Mouse (Mus musculus): ENCODE data around the gene Lats2.

Gene Lats2

DNA sequence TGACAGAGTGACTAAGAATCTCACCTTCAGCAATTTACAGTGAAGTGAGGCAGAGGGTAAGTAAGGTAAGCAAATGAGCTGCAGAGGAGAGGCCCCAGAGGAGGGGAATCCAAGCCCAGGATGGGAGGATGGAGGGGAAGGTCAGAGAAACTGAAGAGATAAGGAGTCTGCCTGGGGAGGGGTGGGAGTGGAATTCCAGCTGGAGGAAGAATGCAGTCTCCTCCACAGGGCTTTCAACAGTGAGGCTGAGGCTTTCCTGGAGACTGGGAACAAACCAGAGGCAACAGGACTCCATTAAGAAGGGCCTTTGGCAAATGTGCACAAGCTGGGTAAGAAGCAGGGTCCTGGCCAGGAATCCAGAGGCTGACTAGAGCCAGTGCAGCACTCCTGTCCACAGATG is 21.1 kb downstream of the Lats2 start:
- no peak for DNase-seq (ENCODE audit: low spot score in 2 of 2)

DNA sequence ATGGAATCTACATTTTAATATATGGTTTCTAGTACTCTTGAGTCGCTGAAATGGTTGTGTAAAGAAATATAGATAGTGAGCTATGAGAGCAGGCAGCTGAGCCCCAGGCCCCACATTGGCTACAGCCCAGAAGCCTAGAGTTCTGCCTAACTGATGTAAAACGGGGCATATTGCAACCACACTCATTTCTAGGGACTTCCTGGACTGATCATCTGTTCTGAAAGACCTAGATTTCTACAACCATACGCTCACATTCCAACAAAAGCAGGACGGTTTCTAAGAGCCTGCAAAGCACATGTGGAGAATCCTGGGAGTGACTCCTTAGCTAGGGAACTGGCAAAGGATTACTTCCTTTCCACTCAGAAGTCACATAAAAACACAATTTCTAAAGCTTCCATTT is 22.0 kb downstream of the Lats2 start:
- DNase-seq (ENCODE audit: low spot score in 2 of 2), result no peak

DNA sequence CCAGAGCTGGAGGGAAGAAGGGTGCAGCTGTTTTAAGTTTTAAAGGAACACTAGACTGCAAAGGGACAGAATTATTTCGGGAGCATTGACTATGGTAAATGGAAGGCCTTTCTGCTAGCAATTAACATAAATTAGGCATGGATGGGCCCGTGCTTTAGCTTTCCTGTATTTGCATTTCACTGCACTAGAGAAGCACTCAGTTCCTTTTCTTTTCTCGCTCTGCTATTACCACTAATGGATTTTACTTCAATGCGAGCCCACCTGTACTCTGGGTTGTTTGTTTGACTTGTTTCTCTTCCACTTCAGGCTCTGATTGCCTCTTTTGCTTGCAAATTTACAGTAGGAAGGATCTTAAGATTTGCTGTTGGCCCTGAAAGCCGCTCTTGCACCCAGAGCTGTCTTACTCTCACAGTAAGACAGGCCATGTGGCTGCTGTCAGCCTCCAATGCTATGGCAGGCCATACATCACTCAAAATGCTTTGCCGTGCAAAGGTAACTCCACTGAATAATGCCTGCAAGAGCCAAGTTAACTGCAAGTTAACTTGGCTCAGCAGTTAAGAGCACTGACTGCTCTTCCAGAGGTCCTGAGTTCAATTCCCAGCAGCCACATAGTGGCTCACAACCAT is 25.4 kb downstream of the Lats2 start:
- no peak for DNase-seq (ENCODE audit: low spot score in 2 of 2)

- DNase-seq (ENCODE audit: low spot score in 2 of 2), result no peak
Observed at GRCm38 (mm10) chr14:57730527-57730926, 27.7 kb downstream of the Lats2 start.

DNA sequence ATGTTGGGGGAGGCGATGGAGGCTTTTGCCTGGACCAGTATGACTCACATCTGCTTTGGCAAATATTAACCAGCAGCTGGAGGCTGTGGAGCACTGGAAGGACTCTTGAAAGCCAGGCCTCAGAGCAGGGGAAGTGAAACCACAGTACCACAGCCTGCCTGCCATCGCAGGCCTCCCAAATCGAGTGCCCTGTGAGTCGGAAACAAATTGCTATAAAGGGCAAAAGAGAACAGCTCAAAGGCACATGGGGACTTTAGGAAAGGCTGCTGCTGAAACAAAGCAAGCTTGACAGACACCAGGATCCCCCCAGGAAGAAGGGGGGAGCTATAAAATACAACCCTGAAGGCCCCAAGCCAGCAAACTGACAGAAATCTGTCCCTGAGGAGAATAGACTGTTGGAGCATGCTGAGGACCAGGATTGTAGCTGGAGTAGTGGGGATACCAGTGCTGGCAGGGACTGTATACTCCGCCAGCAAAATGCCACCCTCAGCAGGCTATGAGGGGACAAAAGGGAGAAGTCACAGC is 28.2 kb downstream of the Lats2 start:
- DNase-seq (ENCODE audit: low spot score in 2 of 2), result no peak

DNA sequence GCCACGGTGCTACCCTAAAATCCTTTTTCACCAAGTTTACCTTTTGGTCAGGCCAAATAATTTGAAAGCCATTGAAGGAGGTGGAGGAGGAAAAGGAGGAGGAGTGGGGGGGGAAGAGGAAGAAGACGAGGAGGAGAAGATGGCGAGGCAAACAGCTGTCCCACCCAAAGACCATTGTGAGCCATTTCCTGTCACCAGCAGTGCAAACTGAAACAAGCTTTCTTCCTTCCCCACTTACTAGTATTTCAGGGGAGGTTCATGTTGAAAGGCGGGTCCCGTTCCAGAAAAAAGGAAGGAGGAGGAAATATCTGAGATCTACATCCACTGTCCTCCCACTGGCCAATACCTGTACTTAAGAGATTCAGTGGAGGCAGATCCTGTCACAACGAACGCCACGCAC is 28.8 kb downstream of the Lats2 start:
- no peak for DNase-seq (ENCODE audit: low spot score in 2 of 2)

- no peak for DNase-seq (ENCODE audit: low spot score in 2 of 2)
Observed at GRCm38 (mm10) chr14:57726172-57726571, 32.0 kb downstream of the Lats2 start.

DNA sequence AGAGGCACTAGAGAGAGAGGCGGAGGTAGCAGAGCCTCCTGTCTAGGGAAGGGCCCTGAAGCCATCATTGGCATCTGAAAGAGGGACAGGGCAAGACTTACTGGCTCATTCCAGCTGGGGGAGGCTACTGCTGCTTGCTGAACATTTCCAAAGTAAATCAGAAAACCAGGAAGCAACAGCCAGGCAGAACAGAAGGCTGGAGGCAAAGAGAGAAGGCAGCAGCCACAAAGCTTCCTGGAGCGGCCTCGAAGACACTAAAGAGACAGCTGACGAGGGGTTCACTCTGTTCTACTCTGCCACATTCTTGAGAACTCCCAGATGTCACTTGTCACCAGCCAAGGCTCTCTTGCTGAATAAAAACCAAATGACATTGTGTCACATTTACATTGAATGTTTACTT is 33.7 kb downstream of the Lats2 start:
- DNase-seq (ENCODE audit: low spot score in 2 of 2), result no peak

DNA sequence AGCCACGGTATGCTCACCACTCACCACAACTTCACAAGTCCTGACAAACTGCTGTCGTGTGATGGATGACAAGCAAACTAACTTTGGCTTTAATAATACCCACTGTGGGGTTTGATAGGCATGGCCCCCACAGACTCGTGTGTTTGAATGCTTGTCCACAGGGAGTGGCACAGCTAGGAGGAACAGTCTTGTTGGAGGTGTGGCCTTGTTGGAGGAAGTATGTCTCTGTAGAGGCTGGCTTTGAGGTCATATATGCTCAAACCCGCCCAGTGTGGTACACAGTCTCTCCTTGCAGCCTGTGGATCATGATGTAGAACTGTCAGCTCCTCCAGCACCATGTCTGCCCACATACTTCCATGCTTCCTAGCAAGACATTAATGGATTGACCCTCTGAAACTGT is 39.9 kb downstream of the Lats2 start:
- DNase-seq (ENCODE audit: low spot score in 2 of 2), result no peak

DNA sequence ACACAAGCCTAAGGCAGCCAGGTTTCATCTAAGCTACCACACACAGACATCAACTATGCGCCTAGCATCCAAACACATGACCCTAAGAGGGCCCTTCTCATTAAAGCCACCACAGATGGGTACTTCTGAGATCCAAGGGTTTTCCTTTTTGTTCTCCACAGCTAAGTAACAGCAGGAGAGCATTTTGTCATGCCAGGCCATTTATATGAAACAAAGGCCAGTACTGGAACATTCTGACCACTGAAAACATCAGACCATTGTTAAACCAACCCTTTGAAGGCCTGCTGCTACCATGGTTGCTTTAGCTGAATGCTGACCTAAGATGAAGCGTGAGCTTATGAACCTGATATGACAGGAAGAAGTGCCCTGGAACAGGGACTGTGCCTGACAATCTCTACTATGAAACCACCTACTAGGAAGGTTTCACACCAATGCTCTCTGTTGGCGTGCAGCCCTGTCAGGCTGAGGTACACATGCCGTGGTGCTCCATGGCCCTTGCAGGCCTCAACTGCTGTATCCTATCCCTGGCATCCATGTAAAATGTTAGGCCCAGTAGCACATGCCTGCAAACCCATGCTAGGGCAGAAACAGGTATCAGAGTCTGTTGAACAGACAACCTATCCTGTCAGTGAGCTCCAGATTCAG is 41.5 kb downstream of the Lats2 start:
- no peak for DNase-seq (ENCODE audit: low spot score in 2 of 2)

- no peak for DNase-seq (ENCODE audit: low spot score in 2 of 2)
Observed at GRCm38 (mm10) chr14:57712884-57713283, 45.3 kb downstream of the Lats2 start.

DNA sequence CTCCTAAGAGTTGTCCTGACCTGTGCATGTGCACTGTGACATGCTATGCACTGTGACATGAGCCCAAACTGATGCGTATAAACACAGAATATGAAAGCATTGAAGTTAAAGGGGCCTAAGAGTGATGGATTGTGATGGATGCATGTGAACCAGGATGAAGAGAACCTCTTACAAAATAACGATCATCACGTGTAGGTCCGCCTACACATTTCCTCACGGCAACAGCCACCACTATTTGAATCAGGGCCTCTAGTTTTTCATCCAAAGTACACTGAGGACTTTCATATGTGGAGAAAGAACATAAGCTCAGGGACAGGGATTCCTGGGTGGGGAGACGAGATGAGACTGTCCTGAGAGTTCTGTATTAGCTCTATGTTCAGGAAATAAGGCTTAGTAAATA is 47.1 kb downstream of the Lats2 start:
- no peak for DNase-seq (ENCODE audit: low spot score in 2 of 2)

GRCm38 (mm10) chr14:57709171-57709570 is 49.0 kb downstream of the Lats2 start:
- DNase-seq (ENCODE audit: low spot score in 2 of 2), result no peak

- no peak for DNase-seq (ENCODE audit: low spot score in 2 of 2)
Observed at GRCm38 (mm10) chr14:57708580-57708979, 49.6 kb downstream of the Lats2 start.

DNA sequence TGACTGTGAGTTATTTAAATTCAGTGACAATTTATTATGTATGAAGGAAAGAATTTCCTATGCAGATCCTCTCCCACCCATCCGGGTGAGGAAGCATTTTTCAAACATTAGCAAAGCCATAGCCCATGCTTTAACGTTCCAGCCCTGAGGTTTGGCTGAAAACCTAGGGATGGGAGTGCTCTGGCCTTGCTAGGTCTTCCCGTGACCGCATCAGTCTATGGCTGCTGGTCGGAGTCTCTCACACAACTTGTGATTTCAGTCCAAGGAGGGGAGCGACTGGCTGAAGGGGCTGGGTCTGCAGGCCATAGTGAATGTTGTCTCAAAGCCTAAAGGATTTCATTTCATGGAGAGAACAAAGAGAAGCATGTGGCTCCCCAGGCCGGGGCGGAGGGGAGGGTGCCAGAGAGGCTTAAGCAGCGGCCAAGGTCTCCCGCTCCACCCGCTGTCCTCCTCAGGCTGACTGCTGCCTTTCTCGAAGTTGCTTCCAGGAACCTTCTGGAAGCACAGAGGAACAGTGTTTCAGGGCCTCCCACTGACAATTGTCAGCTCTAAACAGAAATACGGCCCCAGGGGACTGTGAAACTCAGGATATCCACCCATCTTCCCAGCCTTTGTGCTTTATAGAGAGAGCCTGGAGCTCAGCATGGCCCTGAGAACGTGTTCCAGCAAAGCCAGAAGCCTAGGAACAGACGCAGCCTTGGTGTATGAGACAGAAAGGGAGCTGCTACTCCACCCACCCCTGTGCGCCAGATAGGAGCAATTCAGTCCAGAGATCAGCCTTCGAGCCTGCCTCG is 50.9 kb downstream of the Lats2 start:
- no peak for DNase-seq (ENCODE audit: low spot score in 2 of 2)

GRCm38 (mm10) chr14:57706760-57707099 is 51.5 kb downstream of the Lats2 start:
- DNase-seq (ENCODE audit: low spot score in 2 of 2), result peak in 1 of 2 experiments; percentile 35

DNA sequence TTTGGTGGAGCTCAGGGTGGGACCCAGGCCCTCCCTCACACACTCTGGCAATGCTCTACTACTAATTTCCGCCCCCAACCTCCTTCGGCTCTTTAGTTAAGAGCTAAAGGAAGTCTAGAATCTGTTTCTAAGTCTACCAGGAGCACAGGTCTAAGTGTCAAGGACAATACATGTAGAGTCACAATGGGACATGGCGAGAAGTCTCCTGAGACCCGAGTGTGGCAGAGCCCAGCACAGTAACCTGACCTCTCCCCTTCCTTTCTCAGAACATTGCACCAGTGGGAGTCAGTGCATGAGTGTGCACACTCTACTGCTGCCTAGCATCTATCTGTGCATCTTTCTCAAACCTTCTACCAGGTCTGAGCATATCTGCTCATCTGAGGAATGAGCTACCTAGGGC is 52.4 kb downstream of the Lats2 start:
- DNase-seq (ENCODE audit: low spot score in 2 of 2), result no peak

DNA sequence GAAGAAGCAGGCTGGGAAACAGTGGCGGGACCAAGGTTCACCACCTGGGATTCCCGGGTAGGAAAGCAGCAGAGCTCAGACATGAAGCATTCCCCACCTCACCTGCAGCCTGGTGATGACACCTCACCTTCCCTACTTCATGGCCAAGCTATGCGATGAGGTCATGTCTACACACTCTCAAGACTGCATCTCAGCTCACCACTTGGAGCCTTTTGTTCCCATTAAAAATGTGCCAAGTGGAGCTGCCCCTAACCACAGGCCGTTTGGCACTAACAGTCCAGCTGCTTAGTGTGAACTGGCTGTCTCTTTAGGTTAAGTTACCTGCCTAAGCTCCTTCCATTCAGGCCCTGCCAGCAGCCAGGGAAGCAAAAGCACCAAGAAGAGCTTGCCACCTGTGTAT is 53.1 kb downstream of the Lats2 start:
- no peak for DNase-seq (ENCODE audit: low spot score in 2 of 2)

- no peak for DNase-seq (ENCODE audit: low spot score in 2 of 2)
Observed at GRCm38 (mm10) chr14:57701915-57702477, 56.2 kb downstream of the Lats2 start.

DNA sequence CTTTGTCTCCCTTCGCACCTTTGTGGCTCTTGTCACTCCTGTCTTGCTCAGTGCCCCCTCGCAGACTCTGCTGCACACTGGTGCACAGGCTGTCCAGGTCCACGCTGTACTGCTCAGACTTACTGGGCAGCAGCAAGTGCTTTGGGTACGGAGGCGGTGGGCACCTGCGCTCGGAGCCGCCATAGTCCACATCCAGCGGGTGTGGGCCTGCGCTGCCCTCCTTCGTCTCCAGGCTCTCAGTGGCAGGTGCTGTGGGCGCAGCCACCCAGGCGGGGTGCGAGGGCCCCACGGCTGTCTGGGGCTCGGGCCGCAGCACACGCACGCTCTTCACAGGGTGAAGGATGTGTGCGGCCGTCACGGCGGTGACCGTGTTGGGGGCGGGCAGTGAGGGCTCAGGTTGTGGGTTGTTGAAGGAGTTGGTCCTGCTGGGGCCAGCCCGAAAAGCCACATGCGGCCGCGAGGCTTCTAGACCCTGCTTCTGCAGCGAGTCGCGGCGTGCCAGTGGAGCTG is 58.7 kb downstream of the Lats2 start:
- no peak for DNase-seq (ENCODE audit: low spot score in 2 of 2)

GRCm38 (mm10) chr14:57699016-57699415 is 59.2 kb downstream of the Lats2 start:
- no peak for DNase-seq (ENCODE audit: low spot score in 2 of 2)

GRCm38 (mm10) chr14:57696066-57696465 is 62.1 kb downstream of the Lats2 start:
- no peak for DNase-seq (ENCODE audit: low spot score in 2 of 2)

Data from frontal cortex, postnatal 25 days (tissue).